Mouse (Mus musculus) limb, embryonic 12.5 days (tissue): ENCODE data around the gene Synj2. TPM values are rescaled to one million over a fixed set of nuclear protein-coding genes. Genes with fewer than 3 reads are reported as not detected.
A peak's percentile ranks its signal among the peaks of the same experiment; 100 is the strongest.

Experiments used
- ATAC-seq: fragments of 200-750 bp; cut with Nextera tagmentation; 2 replicates; pipeline ENCODE4 v1.8.0; 2017; ENCODE audit warnings: low read depth, moderate TSS enrichment; ENCODE audit not compliant: insufficient number of reproducible peaks, insufficient read depth, low FRiP score, low TSS enrichment
- H3K27ac ChIP-seq: fragments of 300-500 bp; sonication (generic); 2 replicates; pipeline ENCODE4 v1.5.1; 2016; ENCODE audit warnings: mild to moderate bottlenecking, moderate library complexity
- H3K27me3 ChIP-seq: fragments of 300-500 bp; sonication (generic); 2 replicates; pipeline ENCODE4 v1.6.1; 2016; ENCODE audit warnings: mild to moderate bottlenecking, moderate library complexity
- H3K36me3 ChIP-seq: fragments of 300-500 bp; sonication (generic); 2 replicates; pipeline ENCODE4 v1.6.1; 2016; ENCODE audit warnings: mild to moderate bottlenecking, moderate library complexity
- H3K4me1 ChIP-seq: fragments of 300-500 bp; sonication (generic); replicated peaks from 2 replicates; pipeline ENCODE4 v1.6.1; 2016
- H3K4me2 ChIP-seq: fragments of 300-500 bp; sonication (generic); 2 replicates; pipeline ENCODE4 v1.6.1; 2016; ENCODE audit warnings: mild to moderate bottlenecking, moderate library complexity
- H3K4me3 ChIP-seq: fragments of 300-500 bp; sonication (generic); replicated peaks from 2 replicates; pipeline ENCODE4 v1.5.1; 2016; ENCODE audit warnings: mild to moderate bottlenecking
- H3K9ac ChIP-seq: fragments of 300-500 bp; sonication (generic); replicated peaks from 2 replicates; pipeline ENCODE4 v1.6.1; 2016; ENCODE audit warnings: mild to moderate bottlenecking, moderate library complexity
- H3K9me3 ChIP-seq: fragments of 300-500 bp; sonication (generic); 2 replicates; pipeline ENCODE4 v1.6.1; 2016; ENCODE audit warnings: mild to moderate bottlenecking, moderate library complexity
- WGBS: fragments of 180-500 bp; shearing (Covaris S2); methylation state at CpG from one replicate; pipeline ENCODE4 v1.1.7; 2016; 5-methylcytosine and 5-hydroxymethylcytosine counted together
- polyA plus RNA-seq: library from polyadenylated mRNA; unstranded; fragments of >200 nt; fragmentation: Nextera tagmentation; extraction: Ambion mirVana; gene quantifications from 2 replicates; pipeline ENCODE4 v1.2.1, GENCODE M21; 2016

The Synj2 gene
- polyA plus RNA-seq, result 0.92 and 1.2 TPM in 2 replicates

DNA sequence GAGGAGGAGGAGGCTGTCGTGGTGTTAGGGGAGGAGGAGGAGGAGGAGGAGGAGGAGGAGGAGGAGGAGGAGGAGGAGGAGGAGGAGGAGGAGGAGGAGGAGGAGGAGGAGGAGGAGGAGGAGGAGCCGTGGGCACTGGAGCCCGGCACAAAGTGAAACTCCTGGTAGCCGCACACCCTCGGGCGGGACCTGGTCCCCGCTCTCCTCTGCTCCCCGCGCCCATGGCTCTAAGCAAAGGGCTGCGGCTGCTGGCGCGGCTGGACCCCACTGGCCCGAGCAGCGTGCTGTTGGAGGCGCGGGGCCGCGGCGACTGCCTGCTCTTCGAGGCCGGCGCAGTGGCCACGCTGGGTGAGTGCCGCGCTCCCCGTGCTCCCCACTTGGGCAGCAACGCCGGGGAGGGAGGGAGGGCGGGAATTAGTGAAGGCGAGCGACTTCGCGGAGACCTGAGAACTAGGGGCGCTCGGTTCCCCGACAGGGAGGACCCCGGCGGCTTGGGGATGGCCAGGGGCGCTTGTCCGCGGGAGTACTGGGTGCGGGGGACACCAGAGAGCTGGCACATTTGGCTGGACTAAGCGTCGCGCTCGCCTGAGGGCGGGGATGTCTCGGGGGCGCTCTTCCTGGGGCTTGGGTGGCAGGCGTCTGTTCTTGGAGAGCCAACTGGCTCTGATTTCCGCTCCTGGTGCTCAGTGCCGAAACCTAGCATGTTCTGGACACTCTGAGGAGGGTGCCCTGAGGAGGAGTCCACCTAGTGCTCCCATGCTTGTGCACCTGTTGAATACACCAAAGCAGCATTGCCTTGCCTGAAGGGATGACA lies at the start of gene Synj2:
Gene Synj2 (plus strand): TSS at position 51 of the 814 bp plus-strand sequence.
- Histone ChIP-seq H3K4me3 (peak within 1 kb of the TSS; percentile 61), H3K4me1 (peaks cover 8% of the 10 kb centered on the region), H3K9ac (peak within 1 kb of the TSS; percentile 67), H3K27me3 (peaks cover 54% of the 10 kb centered on the region), H3K27ac (no peak within 1 kb of the TSS), H3K9me3 (no peaks in the 10 kb centered on the region), H3K36me3 (no peaks in the 10 kb centered on the region), H3K4me2 (peak within 1 kb of the TSS; percentile 78)
- ATAC-seq, result peak; percentile 56; the same call in 1 of the 2 replicates
- WGBS, result under 1% methylated on average over 43 of the region's 52 CpGs

DNA sequence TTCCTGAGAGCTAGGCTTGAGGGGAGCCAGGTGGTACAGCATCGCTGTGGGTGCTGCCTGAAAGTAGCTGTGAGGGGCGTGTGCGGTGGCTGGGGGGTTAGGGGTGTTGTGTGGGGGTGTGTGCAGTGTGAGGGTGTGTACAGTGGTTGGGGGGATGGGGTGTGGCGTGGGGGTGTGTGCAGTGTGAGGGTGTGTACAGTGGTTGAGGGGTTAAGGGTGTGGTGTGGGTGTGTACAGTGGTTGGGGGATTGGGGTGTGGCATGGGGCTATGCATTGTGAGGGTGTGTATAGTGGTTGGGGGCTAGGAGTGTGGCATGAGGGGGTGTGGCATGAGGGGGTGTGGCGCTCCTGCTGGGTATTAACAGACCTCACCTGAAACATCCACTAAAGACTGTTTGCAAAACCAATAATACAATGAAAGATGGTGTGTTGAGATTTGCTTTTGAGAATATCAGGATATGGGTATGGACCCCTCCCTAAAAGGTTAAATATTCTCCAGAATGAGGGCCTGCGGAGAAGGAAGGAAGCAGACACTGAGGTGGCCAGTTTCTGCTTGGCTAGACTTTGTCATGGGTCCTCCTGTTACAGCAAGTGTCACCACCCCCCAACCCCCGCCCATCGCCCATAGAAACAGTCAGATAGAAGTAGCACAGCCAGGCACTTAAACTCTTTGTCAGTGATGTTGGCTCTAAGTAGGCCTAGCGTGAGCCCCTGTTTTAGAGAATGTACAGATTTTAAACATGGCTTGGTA lies 49.0 kb upstream of the Synj2 start:
- no peak overlapping the region for H3K9ac ChIP-seq
- 90% methylated on average over 9 of the region's 9 CpGs for WGBS

DNA sequence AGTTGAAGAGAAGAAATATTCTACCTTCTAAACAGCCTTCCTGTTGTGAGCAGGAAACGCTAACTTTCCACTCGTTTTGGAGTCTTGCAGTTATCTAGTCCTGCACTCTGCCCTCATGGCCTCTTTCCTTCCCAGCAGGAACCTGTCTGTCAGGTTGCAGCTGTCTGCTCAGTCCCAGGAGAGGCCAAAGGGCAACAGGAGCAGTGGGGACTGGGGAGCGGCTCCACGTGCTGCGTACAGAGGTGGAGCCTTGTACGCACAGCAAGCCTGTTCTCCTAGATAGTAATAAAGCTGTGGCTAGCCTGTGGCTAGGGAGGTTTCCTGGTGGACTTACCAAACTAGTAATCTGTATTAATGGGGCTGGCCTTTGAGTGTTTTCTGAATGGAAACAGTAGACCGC lies 48.0 kb upstream of the Synj2 start:
- H3K4me1 ChIP-seq, result no peaks in the 10 kb centered on the region
- no peaks in the 10 kb centered on the region for H3K27me3 ChIP-seq
- no peak overlapping the region for H3K9ac ChIP-seq
- H3K4me3 ChIP-seq, result no peak overlapping the region
- 0 out of 2 replicates have a peak overlapping the region, but pooled peaks have one; percentile 29 for H3K27ac ChIP-seq
- no peak for ATAC-seq
- peaks cover 18% of the 10 kb centered on the region for H3K36me3 ChIP-seq
- no peak overlapping the region for H3K4me2 ChIP-seq
- 24% methylated on average over 7 of the region's 7 CpGs for WGBS
- H3K9me3 ChIP-seq, result no peaks in the 10 kb centered on the region

More for the DNA sequence above, 49.0 kb upstream of the Synj2 start:
- H3K4me3 ChIP-seq, result no peak overlapping the region
- H3K36me3 ChIP-seq, result peaks cover 18% of the 10 kb centered on the region
- H3K4me1 ChIP-seq, result peaks cover 3% of the 10 kb centered on the region; the same call in 1 of the 2 replicates
- no peaks in the 10 kb centered on the region for H3K27me3 ChIP-seq
- 0 out of 2 replicates have a peak overlapping the region, but pooled peaks have one; percentile 29 for H3K27ac ChIP-seq
- H3K9me3 ChIP-seq, result no peaks in the 10 kb centered on the region
- ATAC-seq, result no peak; the same call in 1 of the 2 replicates
- H3K4me2 ChIP-seq, result no peak overlapping the region

DNA sequence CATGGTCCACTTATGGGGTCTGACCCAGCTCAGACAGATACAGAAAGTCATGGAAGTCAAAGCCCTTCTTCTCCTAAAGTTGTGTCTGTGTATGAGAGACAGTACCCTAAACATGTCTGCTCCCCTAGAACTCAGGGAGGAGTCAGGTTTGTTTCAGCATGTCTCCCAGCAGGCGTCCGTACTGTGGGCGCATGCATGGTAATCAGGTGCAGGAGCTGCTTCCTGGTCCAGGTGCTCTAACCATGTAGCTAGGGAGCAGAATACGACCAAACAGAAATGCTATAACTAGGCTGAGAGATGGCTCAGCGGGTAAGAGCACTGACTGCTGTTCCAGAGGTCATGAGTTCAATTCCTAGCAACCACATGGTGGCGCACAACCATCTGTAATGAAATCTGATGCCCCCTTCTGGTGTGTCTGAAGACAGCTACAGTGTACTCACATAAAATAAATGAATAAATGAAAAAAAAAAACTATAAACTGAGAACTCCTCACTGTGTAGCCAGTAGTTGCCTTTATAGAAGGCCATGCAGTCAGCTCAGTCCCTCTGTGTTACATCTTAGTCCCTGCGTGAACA lies 47.4 kb upstream of the Synj2 start:
- Histone ChIP-seq H3K9me3 (no peaks in the 10 kb centered on the region), H3K4me1 (no peaks in the 10 kb centered on the region), H3K27me3 (no peaks in the 10 kb centered on the region), H3K9ac (no peak overlapping the region), H3K27ac (no peak overlapping the region), H3K36me3 (peaks cover 18% of the 10 kb centered on the region), H3K4me2 (no peak overlapping the region), H3K4me3 (no peak overlapping the region)
- WGBS, result 72% methylated on average over 7 of the region's 7 CpGs
- no peak for ATAC-seq

DNA sequence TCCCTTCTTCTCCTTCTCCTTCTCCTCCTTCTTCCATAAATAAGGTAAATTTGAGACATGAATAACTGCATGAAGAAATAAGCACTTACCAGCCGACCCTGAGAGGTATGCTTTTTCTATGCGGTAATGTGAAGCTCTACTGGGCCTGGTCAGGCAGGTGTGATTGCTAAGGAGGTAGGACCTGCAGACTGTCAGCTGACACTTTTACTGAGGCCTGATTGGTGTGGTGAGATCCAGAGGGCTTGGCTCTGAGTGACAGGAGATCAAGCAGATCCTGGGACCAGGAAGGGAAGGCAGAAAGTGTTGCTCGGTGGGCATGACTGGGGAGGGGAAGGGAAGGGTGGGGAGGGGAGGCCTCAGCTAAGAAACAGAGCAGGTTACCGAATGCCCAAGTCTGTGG lies 45.0 kb upstream of the Synj2 start:
- 42% methylated on average over 4 of the region's 4 CpGs for WGBS
- Histone ChIP-seq H3K36me3 (peaks cover 27% of the 10 kb centered on the region), H3K4me2 (no peak overlapping the region), H3K4me1 (no peaks in the 10 kb centered on the region), H3K9ac (no peak overlapping the region), H3K27ac (no peak overlapping the region), H3K4me3 (no peak overlapping the region), H3K9me3 (no peaks in the 10 kb centered on the region), H3K27me3 (no peaks in the 10 kb centered on the region)
- no peak for ATAC-seq

GRCm38 (mm10) chr17:5896607-5897006 lies 44.5 kb upstream of the Synj2 start:
- Histone ChIP-seq H3K4me1 (no peaks in the 10 kb centered on the region), H3K4me3 (no peak overlapping the region)
- ATAC-seq, result no peak

GRCm38 (mm10) chr17:5897326-5898200 lies 43.5 kb upstream of the Synj2 start:
- no peak overlapping the region for H3K9ac ChIP-seq
- H3K4me1 ChIP-seq, result no peaks in the 10 kb centered on the region
- no peak overlapping the region for H3K27ac ChIP-seq
- no peak overlapping the region for H3K4me3 ChIP-seq
- H3K4me2 ChIP-seq, result no peak overlapping the region
- H3K27me3 ChIP-seq, result no peaks in the 10 kb centered on the region
- no peak for ATAC-seq
- 87% methylated on average over 17 of the region's 17 CpGs for WGBS
- peaks cover 38% of the 10 kb centered on the region for H3K36me3 ChIP-seq
- no peaks in the 10 kb centered on the region for H3K9me3 ChIP-seq

More at GRCm38 (mm10) chr17:5896607-5897006, 44.5 kb upstream of the Synj2 start:
- Histone ChIP-seq H3K4me2 (no peak overlapping the region), H3K27ac (no peak overlapping the region), H3K27me3 (no peaks in the 10 kb centered on the region), H3K9ac (no peak overlapping the region), H3K36me3 (peaks cover 30% of the 10 kb centered on the region), H3K9me3 (no peaks in the 10 kb centered on the region)
- 87% methylated on average over 7 of the region's 7 CpGs for WGBS

- WGBS, result 91% methylated on average over 6 of the region's 6 CpGs
- peaks cover 50% of the 10 kb centered on the region for H3K36me3 ChIP-seq
- H3K4me2 ChIP-seq, result no peak overlapping the region
These were observed 41.8 kb upstream of the Synj2 start for GRCm38 (mm10) chr17:5899251-5899650.

GRCm38 (mm10) chr17:5901381-5901780 lies 39.7 kb upstream of the Synj2 start:
- no peaks in the 10 kb centered on the region for H3K4me1 ChIP-seq
- H3K9me3 ChIP-seq, result no peaks in the 10 kb centered on the region
- H3K4me3 ChIP-seq, result no peak overlapping the region
- H3K4me2 ChIP-seq, result no peak overlapping the region
- ATAC-seq, result no peak
- H3K27ac ChIP-seq, result no peak overlapping the region
- 87% methylated on average over 5 of the region's 5 CpGs for WGBS
- H3K36me3 ChIP-seq, result peaks cover 66% of the 10 kb centered on the region
- H3K27me3 ChIP-seq, result no peaks in the 10 kb centered on the region
- H3K9ac ChIP-seq, result no peak overlapping the region

More at GRCm38 (mm10) chr17:5899251-5899650, 41.8 kb upstream of the Synj2 start:
- Histone ChIP-seq H3K27ac (no peak overlapping the region), H3K27me3 (no peaks in the 10 kb centered on the region), H3K9me3 (no peaks in the 10 kb centered on the region), H3K4me1 (no peaks in the 10 kb centered on the region), H3K4me3 (no peak overlapping the region), H3K9ac (no peak overlapping the region)
- no peak for ATAC-seq

DNA sequence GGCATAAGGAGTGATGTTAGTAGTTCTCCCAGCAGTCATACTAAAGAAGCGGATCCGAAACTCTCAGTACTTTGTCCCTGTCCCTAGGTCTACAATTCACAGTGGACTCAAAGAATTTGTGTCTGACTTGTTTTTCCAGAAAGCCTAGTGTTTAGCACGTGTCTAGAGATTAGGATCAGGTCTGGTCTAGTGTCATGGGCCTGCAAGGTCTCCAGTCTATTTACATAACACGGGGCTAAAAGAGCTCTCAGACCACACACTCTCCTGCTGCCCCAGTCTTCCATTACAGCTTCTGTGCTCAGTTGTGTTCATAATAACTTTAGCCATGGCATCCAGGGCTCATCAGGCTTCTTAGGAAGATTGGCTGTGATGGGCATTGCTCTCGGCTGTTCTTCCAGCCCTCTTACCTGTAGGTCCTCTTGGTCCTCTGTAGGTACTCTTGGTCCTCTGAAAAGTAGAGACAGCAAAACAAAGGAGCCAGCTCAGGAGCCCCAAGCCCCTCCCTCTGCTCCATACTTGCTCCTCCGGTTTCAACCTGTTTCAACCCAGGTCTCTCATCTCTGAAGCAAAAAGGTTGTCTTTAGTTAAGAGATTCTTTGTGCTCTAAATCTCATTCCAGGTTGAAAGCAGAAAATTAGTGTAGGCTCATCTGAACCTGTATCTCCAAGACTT lies 37.3 kb upstream of the Synj2 start:
- no peak for ATAC-seq
- no peaks in the 10 kb centered on the region for H3K4me1 ChIP-seq
- peaks cover 90% of the 10 kb centered on the region for H3K36me3 ChIP-seq
- no peak overlapping the region for H3K4me3 ChIP-seq
- no peaks in the 10 kb centered on the region for H3K27me3 ChIP-seq
- H3K27ac ChIP-seq, result no peak overlapping the region
- no peak overlapping the region for H3K9ac ChIP-seq
- no peaks in the 10 kb centered on the region for H3K9me3 ChIP-seq
- no peak overlapping the region for H3K4me2 ChIP-seq
- 72% methylated on average over 6 of the region's 6 CpGs for WGBS
